Mouse (Mus musculus): ENCODE data around the gene Hoxc6. TPM values are rescaled to one million over a fixed set of nuclear protein-coding genes. Genes with fewer than 3 reads are reported as not detected.

Gene Hoxc6
- polyA plus RNA-seq, 1 experiment from 2014 or later = 12.3 TPM

GRCm38 (mm10) chr15:102975034-102975433 is 23.0 kb upstream of the Hoxc6 start:
- 2% methylated on average over 7 of the region's 7 CpGs for WGBS
- Histone ChIP-seq H3K4me3 (ENCODE audit: low read length) (peak overlapping the region; percentile 70), H3K4me2 (replicated peaks; ENCODE audit: low read depth, low read length) (peak overlapping the region; percentile 89), H3K27ac (ENCODE audit: low read depth, low read length) (peak overlapping the region; percentile 96), H3K36me3 (ENCODE audit: control insufficient read depth, insufficient read depth, low read length) (no peaks in the 10 kb centered on the region), H3K4me1 (ENCODE audit: control insufficient read depth, insufficient read depth, low read length) (peaks cover 25% of the 10 kb centered on the region), H3K9me3 (ENCODE audit: control insufficient read depth, low read length) (no peaks in the 10 kb centered on the region), H3K9ac (ENCODE audit: low read depth, low read length) (peak overlapping the region; percentile 99), H3K27me3 (ENCODE audit: control insufficient read depth, insufficient read depth, low read length) (peaks cover 14% of the 10 kb centered on the region)
- ATAC-seq (ENCODE audit: low FRiP score, low TSS enrichment) = no peak

DNA sequence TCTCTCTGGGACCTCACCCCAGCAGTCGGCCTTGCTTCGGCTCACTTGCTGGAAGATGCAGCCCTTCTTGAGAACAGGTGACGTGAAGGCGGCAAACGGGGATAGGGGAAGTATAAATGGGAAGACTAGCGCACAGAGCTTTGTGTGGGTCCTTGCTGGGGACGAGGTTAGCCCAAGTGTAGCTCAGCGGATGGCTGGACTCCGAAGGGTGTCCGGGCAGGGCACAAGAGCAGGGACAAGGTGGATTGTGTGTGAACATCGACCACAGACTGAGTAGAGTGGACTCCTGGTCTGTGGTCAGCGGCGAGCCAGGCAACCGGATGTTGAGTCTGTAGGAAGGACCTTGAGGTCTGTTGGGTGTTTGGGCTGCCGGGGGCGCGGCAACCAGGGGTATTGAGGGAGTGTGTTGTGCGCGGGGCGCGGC is 22.4 kb upstream of the Hoxc6 start:
- H3K27ac ChIP-seq (ENCODE audit: low read depth, low read length) = peak overlapping the region; percentile 96
- H3K36me3 ChIP-seq (ENCODE audit: control insufficient read depth, insufficient read depth, low read length) = no peaks in the 10 kb centered on the region
- peak overlapping the region; percentile 89 for H3K4me2 ChIP-seq (replicated peaks; ENCODE audit: low read depth, low read length)
- H3K4me3 ChIP-seq (ENCODE audit: low read length) = peak overlapping the region; percentile 70
- WGBS = under 1% methylated on average over 21 of the region's 21 CpGs
- ATAC-seq (ENCODE audit: low FRiP score, low TSS enrichment) = peak; percentile 24; the same call in 1 of the 2 replicates
- peaks cover 25% of the 10 kb centered on the region for H3K4me1 ChIP-seq (ENCODE audit: control insufficient read depth, insufficient read depth, low read length)
- peaks cover 14% of the 10 kb centered on the region for H3K27me3 ChIP-seq (ENCODE audit: control insufficient read depth, insufficient read depth, low read length)
- no peaks in the 10 kb centered on the region for H3K9me3 ChIP-seq (ENCODE audit: control insufficient read depth, low read length)
- peak overlapping the region; percentile 99 for H3K9ac ChIP-seq (ENCODE audit: low read depth, low read length)

DNA sequence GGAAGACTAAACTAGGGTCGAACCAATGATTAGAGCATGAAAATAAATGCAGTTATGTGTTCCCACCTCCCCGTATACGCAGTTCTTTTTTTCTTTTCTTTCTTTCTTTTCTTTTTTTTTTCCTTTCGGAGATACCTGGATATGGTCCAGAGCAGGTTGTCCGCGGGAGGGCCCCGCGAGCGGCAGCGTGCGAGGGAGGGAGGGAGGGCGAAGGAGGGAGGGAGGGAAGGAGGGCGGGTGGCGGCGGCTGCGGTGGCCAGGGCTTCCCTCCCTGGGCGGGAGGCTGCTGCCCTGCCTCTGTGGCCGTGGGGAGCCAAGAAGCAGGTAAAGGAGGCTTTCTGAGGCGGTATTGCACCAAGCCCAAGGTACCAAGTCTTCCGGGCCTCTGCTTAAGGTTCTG is 21.9 kb upstream of the Hoxc6 start, which contains the start of gene Hoxc9:
TSS of gene Hoxc9 (plus strand) at position 269 of the 400 bp plus-strand sequence.
- no peak for ATAC-seq (ENCODE audit: low FRiP score, low TSS enrichment)
- Histone ChIP-seq H3K9me3 (ENCODE audit: control insufficient read depth, low read length) (no peaks in the 10 kb centered on the region), H3K27ac (ENCODE audit: low read depth, low read length) (peak within 1 kb of the TSS; percentile 96), H3K27me3 (ENCODE audit: control insufficient read depth, insufficient read depth, low read length) (peaks cover 14% of the 10 kb centered on the region), H3K4me3 (ENCODE audit: low read length) (peak within 1 kb of the TSS; percentile 70), H3K4me2 (replicated peaks; ENCODE audit: low read depth, low read length) (peak within 1 kb of the TSS; percentile 89), H3K9ac (ENCODE audit: low read depth, low read length) (peak within 1 kb of the TSS; percentile 99), H3K4me1 (ENCODE audit: control insufficient read depth, insufficient read depth, low read length) (peaks cover 23% of the 10 kb centered on the region), H3K36me3 (ENCODE audit: control insufficient read depth, insufficient read depth, low read length) (no peaks in the 10 kb centered on the region)
- WGBS = 2% methylated on average over 15 of the region's 20 CpGs

GRCm38 (mm10) chr15:102976631-102977422 is 21.2 kb upstream of the Hoxc6 start:
- peaks cover 16% of the 10 kb centered on the region for H3K27me3 ChIP-seq (ENCODE audit: control insufficient read depth, insufficient read depth, low read length)
- peak overlapping the region; percentile 89 for H3K4me2 ChIP-seq (replicated peaks; ENCODE audit: low read depth, low read length)
- H3K9me3 ChIP-seq (ENCODE audit: control insufficient read depth, low read length) = no peaks in the 10 kb centered on the region
- peak overlapping the region; percentile 96 for H3K27ac ChIP-seq (ENCODE audit: low read depth, low read length)
- H3K36me3 ChIP-seq (ENCODE audit: control insufficient read depth, insufficient read depth, low read length) = no peaks in the 10 kb centered on the region
- peaks cover 21% of the 10 kb centered on the region for H3K4me1 ChIP-seq (ENCODE audit: control insufficient read depth, insufficient read depth, low read length)
- H3K9ac ChIP-seq (ENCODE audit: low read depth, low read length) = peak overlapping the region; percentile 99
- peak overlapping the region; percentile 70 for H3K4me3 ChIP-seq (ENCODE audit: low read length)
- ATAC-seq (ENCODE audit: low FRiP score, low TSS enrichment) = peak; percentile 13; the same call in 1 of the 2 replicates
- 1% methylated on average over 37 of the region's 37 CpGs for WGBS

GRCm38 (mm10) chr15:102977423-102977974 is 20.6 kb upstream of the Hoxc6 start:
- ATAC-seq (ENCODE audit: low FRiP score, low TSS enrichment) = peak; percentile 34
- peak overlapping the region; percentile 89 for H3K4me2 ChIP-seq (replicated peaks; ENCODE audit: low read depth, low read length)
- H3K27me3 ChIP-seq (ENCODE audit: control insufficient read depth, insufficient read depth, low read length) = peaks cover 20% of the 10 kb centered on the region
- H3K36me3 ChIP-seq (ENCODE audit: control insufficient read depth, insufficient read depth, low read length) = no peaks in the 10 kb centered on the region
- H3K9ac ChIP-seq (ENCODE audit: low read depth, low read length) = peak overlapping the region; percentile 99
- peak overlapping the region; percentile 70 for H3K4me3 ChIP-seq (ENCODE audit: low read length)
- peaks cover 22% of the 10 kb centered on the region for H3K4me1 ChIP-seq (ENCODE audit: control insufficient read depth, insufficient read depth, low read length)
- no peaks in the 10 kb centered on the region for H3K9me3 ChIP-seq (ENCODE audit: control insufficient read depth, low read length)
- H3K27ac ChIP-seq (ENCODE audit: low read depth, low read length) = peak overlapping the region; percentile 96
- WGBS = 2% methylated on average over 16 of the region's 16 CpGs

- no peaks in the 10 kb centered on the region for H3K9me3 ChIP-seq (ENCODE audit: control insufficient read depth, low read length)
- H3K27me3 ChIP-seq (ENCODE audit: control insufficient read depth, insufficient read depth, low read length) = peaks cover 16% of the 10 kb centered on the region
- H3K4me1 ChIP-seq (ENCODE audit: control insufficient read depth, insufficient read depth, low read length) = peaks cover 31% of the 10 kb centered on the region
- H3K4me3 ChIP-seq (ENCODE audit: low read length) = peak overlapping the region; percentile 70
- no peak for ATAC-seq (ENCODE audit: low FRiP score, low TSS enrichment)
- H3K36me3 ChIP-seq (ENCODE audit: control insufficient read depth, insufficient read depth, low read length) = no peaks in the 10 kb centered on the region
- WGBS = 2% methylated on average over 13 of the region's 13 CpGs
- peak overlapping the region; percentile 99 for H3K9ac ChIP-seq (ENCODE audit: low read depth, low read length)
- peak overlapping the region; percentile 96; the same call in 1 of the 2 replicates for H3K27ac ChIP-seq (ENCODE audit: low read depth, low read length)
- peak overlapping the region; percentile 89 for H3K4me2 ChIP-seq (replicated peaks; ENCODE audit: low read depth, low read length)
These were observed 19.2 kb upstream of the Hoxc6 start for GRCm38 (mm10) chr15:102978615-102979515.

GRCm38 (mm10) chr15:102979936-102980335 is 18.1 kb upstream of the Hoxc6 start:
- Histone ChIP-seq H3K4me2 (replicated peaks; ENCODE audit: low read depth, low read length) (peak overlapping the region; percentile 89), H3K36me3 (ENCODE audit: control insufficient read depth, insufficient read depth, low read length) (no peaks in the 10 kb centered on the region; the same call in 1 of the 2 replicates), H3K4me3 (ENCODE audit: low read length) (peak overlapping the region; percentile 77), H3K27ac (ENCODE audit: low read depth, low read length) (peak overlapping the region; percentile 96; the same call in 1 of the 2 replicates), H3K9ac (ENCODE audit: low read depth, low read length) (peak overlapping the region; percentile 99), H3K4me1 (ENCODE audit: control insufficient read depth, insufficient read depth, low read length) (peaks cover 40% of the 10 kb centered on the region), H3K9me3 (ENCODE audit: control insufficient read depth, low read length) (no peaks in the 10 kb centered on the region), H3K27me3 (ENCODE audit: control insufficient read depth, insufficient read depth, low read length) (peaks cover 18% of the 10 kb centered on the region)
- no peak for ATAC-seq (ENCODE audit: low FRiP score, low TSS enrichment)
- WGBS = 0% methylated on average over 1 of the region's 1 CpGs

GRCm38 (mm10) chr15:102980352-102980751 is 17.7 kb upstream of the Hoxc6 start:
- no peak for ATAC-seq (ENCODE audit: low FRiP score, low TSS enrichment)
- WGBS = 5% methylated on average over 11 of the region's 11 CpGs
- no peaks in the 10 kb centered on the region; the same call in 1 of the 2 replicates for H3K36me3 ChIP-seq (ENCODE audit: control insufficient read depth, insufficient read depth, low read length)
- H3K27ac ChIP-seq (ENCODE audit: low read depth, low read length) = peak overlapping the region; percentile 96
- H3K4me3 ChIP-seq (ENCODE audit: low read length) = peak overlapping the region; percentile 77
- peak overlapping the region; percentile 99 for H3K9ac ChIP-seq (ENCODE audit: low read depth, low read length)
- H3K27me3 ChIP-seq (ENCODE audit: control insufficient read depth, insufficient read depth, low read length) = peaks cover 18% of the 10 kb centered on the region
- H3K9me3 ChIP-seq (ENCODE audit: control insufficient read depth, low read length) = no peaks in the 10 kb centered on the region
- peaks cover 44% of the 10 kb centered on the region for H3K4me1 ChIP-seq (ENCODE audit: control insufficient read depth, insufficient read depth, low read length)
- H3K4me2 ChIP-seq (replicated peaks; ENCODE audit: low read depth, low read length) = peak overlapping the region; percentile 89

All from kidney, embryonic 14.5 days (tissue).